Mouse (Mus musculus) cerebellum, postnatal 10 days (tissue): ENCODE results near the gene Col4a1.

Source experiments
- DNase-seq, 2 experiments: peaks; one replicate each; pipeline ENCODE4 v3.0.0; 2021; ENCODE audit warnings: mixed read lengths in 2 of 2

Gene Col4a1

GRCm38 (mm10) chr8:11265971-11266370 lies 46.7 kb downstream of the Col4a1 start:
- no peak for DNase-seq

GRCm38 (mm10) chr8:11263848-11264247 lies 48.8 kb downstream of the Col4a1 start:
- DNase-seq, result no peak

DNA sequence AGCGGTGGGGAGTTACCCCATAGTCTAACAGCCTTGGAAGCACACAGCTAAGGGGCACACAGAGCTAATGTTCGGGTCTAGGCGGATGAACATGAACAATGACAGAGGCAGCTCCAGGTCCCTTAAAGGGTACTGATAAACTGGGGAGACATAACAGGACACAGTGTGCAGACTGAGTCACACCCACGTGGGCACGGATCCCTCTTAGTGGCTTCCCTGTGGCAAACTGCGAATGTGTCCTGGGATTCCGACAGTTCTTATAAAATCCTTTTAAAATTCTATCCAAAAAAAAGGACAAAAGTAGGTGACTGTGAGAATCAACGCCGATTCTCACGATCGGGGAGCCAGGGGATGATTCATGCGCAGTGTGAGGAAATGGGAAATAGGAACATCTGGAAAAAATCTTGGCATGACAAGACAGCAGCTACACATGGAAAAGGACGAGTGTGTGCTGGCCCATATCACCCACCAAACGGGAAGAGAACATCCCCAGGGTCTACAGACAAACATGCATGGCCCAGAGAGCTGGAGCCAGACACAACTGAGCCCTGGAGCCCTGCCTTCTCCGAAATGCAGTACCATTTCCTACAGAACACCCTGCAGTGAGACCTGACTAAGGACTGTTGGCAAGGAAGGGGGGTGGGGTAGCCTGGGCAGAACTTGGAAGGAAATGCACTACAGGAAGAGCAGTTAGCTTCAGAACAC lies 50.4 kb downstream of the Col4a1 start:
- no peak for DNase-seq

- no peak for DNase-seq
Measured at GRCm38 (mm10) chr8:11259832-11260615, 52.6 kb downstream of the Col4a1 start.

GRCm38 (mm10) chr8:11258517-11259136 lies 54.0 kb downstream of the Col4a1 start:
- no peak for DNase-seq

GRCm38 (mm10) chr8:11257079-11258017 lies 55.3 kb downstream of the Col4a1 start:
- DNase-seq, result no peak

GRCm38 (mm10) chr8:11256405-11256804 lies 56.2 kb downstream of the Col4a1 start:
- DNase-seq, result no peak

DNA sequence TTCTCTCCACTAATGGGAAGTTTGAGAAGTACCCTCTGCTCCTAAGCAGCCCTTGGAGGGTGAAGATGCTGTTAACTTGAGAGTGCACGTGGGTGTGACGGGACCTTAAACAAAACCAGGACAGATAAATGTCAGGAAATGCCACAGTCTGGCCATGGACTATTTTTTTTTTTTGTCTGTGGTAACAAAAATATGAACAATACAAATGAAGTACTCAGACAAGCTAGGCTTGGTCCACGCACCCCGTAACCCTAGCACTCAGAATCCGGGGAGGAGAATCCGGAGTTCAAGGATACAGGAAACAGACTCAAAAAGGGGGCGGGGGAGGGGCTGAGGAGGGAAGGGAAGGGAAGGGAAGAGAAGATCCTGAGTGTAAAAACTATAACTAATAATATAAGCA lies 56.9 kb downstream of the Col4a1 start:
- DNase-seq, result no peak

DNA sequence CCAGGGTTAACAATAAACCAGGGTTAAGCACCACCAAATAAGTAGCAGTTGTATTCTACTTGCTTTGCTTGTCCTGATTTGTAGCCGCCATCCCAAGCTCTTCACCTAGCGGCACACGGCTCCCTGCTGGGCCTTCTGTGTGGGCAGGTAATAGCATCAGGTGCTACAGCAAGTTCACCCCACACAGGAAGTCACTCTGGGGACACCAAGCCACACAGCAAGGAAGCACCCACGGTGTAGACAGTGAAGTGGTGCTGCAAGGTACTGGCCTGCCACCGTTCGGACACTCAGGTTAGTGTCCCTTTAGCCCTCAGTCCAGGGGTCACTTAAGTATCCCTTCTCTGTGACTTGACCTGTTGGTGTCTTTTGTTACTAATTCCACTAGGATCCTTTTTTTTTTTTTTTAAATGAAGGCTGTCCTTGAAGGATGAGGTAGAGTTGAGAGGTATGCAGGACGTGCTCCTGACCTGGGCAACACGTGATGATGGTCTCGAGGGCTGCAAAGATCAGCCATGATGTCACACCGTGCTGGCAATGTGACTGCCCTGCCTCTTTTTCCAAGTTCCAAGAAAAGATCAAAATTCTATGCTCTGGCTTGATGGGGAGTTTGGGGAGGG lies 57.6 kb downstream of the Col4a1 start:
- no peak for DNase-seq

GRCm38 (mm10) chr8:11254510-11254909 lies 58.1 kb downstream of the Col4a1 start:
- DNase-seq, result no peak

- peak; percentile 91 to 93 for DNase-seq
Measured at GRCm38 (mm10) chr8:11253556-11253955, 59.1 kb downstream of the Col4a1 start.

GRCm38 (mm10) chr8:11253041-11253440 lies 59.6 kb downstream of the Col4a1 start:
- peak in 1 of 2 experiments; percentile 10 for DNase-seq

- DNase-seq, result no peak
Measured at GRCm38 (mm10) chr8:11252235-11252774, 60.3 kb downstream of the Col4a1 start.

GRCm38 (mm10) chr8:11250149-11250548 lies 62.5 kb downstream of the Col4a1 start:
- no peak for DNase-seq

DNA sequence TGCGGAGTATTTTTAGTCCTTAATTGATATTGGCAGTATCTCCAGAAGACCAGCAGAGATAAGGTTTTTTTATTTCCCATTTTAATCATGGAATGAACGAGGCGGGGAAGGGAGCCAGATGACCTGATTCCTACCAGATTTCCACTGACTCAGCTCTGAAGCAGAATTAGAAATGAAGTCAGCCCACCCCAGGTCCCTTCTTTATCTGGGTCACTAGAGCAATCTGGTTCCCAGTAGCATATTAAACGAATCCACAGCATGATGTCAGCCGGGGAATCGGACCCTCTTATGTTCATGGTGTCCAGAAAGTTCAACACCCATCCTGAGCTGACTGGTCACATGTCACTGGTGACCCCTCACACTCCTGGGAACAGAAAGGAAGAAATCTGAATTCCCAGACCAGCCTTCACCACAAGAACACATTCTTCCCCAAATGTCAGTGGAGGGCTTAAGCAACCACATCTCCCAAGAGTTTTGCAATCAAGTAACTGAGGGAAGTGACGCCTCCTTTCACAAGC lies 63.0 kb downstream of the Col4a1 start:
- peak; percentile 72 to 75 for DNase-seq

DNA sequence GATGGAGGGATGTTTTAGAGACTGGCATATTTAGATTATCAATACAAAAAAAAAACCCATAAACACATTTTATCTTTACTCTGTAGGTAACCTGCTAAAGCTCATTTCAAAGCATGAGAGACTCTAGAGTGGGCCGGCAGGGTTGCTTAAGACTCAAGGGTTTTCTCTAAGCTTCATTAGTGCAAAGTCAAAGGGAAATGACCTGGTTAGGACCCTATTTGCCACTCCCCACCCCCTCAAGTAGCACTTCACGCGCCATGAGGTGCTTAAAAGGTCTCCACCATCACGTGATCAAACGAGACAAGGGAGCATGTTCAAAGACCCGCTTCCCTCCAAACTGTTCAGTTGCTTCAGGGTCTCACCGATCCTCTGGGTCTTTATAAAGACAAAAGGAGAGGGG lies 63.9 kb downstream of the Col4a1 start:
- DNase-seq, result no peak

DNA sequence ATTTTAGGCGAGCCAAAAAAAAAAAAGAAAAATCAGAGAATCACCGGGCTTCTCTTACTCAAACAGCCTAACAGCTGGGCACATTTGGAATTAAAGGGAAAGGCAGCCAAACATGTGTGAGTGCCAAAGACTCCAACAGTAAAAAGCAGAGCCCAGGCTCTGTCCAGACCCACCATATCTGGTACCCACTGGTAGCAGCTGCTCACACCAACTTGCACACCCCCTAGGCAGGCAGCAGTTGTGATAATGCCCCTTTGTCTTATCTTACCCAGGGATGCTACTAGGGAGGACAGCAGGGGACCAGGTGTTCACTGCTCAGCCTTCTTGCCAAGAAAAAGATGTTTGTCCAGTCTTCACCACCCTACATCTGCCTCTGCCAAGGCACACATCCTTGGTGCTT lies 71.1 kb downstream of the Col4a1 start:
- no peak for DNase-seq

- DNase-seq, result no peak
Measured at GRCm38 (mm10) chr8:11234879-11235210, 77.8 kb downstream of the Col4a1 start.

GRCm38 (mm10) chr8:11234151-11234878 lies 78.3 kb downstream of the Col4a1 start:
- DNase-seq, result no peak

DNA sequence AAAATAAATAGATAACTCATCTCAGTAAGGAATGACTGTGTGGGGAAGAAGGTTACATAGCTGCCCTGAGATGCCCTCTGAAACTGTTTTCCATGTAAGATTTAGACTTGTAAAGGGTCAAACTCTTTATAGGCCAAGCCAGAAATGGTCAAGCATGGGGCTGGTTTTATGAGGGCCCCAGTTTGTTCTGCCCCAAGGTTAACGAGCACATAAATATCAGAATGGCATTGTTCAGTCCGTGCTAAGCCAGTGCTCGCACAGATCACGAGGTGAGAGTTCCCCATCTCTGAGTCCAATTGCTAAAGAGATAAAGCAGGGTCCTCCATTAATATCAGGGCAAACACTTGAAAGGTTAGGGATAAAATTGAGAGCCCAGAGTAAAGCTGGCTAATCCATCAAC lies 79.6 kb downstream of the Col4a1 start:
- no peak for DNase-seq

- no peak for DNase-seq
Measured at GRCm38 (mm10) chr8:11230277-11230676, 82.3 kb downstream of the Col4a1 start.
